Mouse (Mus musculus) testis, postnatal 10 days (tissue): ENCODE measurements around the gene Tymp.

ENCODE experiments used
- DNase-seq: peaks from one replicate; pipeline ENCODE4 v3.0.0; 2021; ENCODE audit warnings: low spot score

Tymp gene

DNA sequence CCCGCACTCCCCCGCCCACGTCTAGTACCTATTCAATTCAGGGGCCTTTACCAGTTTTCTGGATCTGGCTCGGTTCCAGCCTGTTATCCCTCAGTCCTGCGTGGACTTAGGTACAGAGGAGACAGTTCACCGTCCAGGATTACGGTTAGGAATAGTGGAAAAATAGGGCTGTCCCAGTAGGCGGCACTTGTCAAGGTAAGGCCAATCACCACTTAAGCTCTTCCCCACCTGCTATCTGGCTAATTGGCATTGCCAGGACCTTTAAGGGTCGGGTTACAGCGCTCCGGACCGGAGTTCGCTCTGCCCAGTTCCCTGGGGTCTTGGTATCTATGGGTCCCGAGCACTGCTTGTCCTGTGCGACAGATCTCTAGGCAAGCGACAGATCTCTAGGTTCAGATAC is at the start of gene Tymp:
Tymp (minus strand) TSS at position 83 of the 400 bp plus-strand sequence.
- DNase-seq = peak; percentile 48

DNA sequence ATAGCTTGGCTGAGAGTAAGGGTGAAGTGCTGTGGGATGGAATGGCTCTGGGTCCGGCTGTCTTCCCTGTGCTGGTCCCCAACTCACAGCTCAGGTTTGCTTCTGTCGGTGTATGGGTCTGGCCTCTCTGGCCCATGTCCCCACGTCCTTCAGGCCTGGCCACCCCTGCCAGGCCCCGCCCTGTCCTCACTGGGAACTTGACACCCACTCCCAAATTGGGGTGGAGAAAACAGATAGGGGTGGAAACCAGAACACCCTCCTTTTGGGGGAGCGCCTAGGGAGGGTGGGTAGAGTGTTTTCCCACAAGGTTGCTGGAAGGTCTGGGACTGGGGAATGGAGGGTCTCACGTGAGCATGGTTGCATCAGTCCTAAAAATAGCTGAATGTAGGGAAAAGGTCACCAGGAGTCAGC is 48.9 kb upstream of the Tymp start, which contains the start of gene Cpt1b:
Cpt1b (minus strand) TSS at position 153 of the 411 bp plus-strand sequence.
- DNase-seq = peak; percentile 46

DNA sequence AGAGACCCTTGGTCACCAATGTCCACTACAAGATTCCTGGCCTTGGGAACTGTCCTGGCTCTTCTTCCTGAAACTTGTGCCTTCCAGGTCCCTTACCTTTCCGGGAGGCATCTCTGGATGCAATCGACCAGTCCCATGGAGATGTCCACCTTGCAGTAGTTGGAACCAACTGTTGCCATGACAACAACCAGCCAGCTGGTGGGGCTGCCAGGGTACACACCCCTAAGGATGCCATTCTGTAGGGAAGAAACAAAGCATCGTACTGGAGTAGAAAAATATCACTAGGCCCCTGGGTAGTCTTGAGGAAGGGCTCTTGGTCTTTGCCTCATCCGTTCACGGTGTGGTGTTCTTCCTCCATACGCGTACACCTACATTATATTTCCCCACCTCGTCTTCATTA is 47.8 kb upstream of the Tymp start:
- peak; percentile 22 for DNase-seq

DNA sequence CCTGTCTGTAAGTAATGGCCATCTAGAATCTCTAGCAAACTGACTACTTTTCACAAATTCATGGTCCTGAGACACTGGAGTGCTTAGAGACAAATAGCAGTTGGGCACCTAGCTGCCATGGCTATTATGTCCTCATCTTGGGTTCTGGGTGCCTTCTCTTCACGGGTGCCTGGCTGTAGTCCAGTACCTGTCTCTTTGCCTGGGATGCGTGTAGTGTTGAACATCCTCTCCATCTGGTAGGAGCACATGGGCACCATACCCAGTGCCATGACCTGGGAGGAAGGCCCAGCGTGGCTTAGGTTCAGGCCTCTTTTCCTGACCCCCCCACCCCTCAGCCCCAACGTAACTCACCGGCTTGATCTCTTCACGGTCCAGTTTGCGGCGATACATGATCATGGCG is 45.1 kb upstream of the Tymp start:
- DNase-seq = no peak

DNA sequence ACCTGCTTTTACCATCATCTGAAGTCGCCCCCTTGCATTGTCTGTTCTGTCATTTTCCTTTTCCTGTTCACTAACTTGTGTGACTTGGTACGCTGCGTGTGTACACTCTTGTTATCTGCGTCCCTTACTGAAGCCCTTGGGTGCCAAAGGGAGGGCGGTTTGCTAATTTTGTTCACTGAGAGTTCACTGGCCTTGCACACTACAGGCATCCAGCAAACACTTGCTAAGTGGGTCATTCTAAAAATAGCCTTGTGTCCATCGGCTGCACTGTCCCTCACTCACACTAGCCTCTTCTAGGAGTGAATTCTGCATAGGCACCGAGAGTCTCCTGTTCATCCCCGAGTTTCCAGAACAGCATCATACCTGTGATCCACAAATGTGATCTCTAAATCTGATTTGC is 38.4 kb upstream of the Tymp start:
- DNase-seq = no peak

DNA sequence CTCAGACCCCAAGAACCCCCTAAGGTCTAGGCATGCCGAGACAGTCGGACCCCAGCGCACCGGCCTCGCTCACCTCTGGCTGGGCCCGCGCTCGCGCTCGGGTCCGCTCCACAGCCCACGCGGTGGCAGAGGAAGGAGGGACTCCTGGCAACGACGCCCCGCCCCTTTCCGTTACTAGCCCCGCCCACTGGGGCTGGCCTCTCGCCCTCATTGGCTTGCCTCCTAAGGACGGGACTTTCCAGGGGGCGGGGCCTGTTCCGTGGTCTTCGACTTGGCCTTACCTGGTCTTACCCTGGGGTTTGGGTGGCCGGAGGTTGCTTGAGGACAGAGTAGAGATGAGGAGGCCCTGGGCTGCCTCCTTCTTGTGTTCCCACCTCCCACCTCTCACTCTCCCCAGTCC is 33.3 kb upstream of the Tymp start, which contains the start of gene Syce3:
Syce3 (minus strand) TSS at position 386 of the 400 bp plus-strand sequence.
- DNase-seq = peak; percentile 86

DNA sequence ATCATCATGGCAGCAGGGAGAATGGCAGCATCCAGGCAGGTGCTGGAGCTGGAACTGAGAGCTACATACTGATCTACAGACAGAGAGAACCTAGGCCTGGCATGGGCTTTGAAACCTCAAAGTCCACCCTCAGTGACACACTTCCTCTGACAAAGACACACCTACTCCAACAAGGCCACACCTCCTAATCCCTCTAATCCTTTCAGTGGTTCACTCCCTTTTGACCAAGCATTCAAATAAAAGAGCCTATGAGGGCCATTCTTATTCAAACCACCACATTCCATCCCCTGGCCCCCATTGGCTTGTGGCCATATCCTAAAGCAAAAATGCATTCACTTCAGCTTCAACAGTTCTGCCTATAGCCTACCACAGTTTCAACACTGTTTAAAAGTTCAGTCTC is 29.9 kb upstream of the Tymp start:
- DNase-seq = no peak

DNA sequence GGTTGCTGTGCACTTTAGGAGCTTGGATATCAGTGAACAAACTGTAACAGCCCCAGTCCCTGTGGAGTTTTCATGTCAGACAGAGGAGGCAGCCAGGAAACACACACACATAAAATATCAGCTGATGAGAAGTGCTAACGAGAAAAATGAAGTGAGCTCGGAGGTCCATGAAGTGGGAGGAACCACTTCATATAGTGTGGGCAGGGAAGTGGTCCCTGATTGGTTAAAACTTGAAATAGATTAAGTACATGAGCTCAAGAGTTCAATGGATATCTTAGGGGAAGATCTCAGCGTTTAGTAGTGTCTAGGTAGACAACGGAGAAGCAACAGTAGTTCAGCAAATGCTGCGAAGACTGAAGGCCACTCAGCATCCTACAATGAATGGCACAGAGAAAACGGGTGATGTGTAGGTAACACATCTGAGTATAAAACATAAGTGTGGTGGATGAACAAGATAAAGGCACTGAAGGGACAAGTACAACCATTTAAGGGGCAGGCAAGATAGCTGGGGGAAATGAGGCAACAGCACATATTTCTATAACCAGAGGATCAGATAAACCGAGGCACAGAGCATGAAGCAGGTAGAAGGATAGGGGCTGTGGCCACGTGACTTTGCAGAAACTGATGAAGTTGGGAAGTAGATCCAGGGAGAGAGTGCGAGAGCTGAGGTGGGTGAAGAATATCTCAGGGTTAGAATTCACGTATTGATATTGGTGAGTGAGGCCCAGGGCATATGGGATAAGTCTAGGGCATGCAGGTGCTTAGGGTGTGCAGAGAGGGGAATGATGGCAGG is 28.2 kb upstream of the Tymp start:
- DNase-seq = no peak

DNA sequence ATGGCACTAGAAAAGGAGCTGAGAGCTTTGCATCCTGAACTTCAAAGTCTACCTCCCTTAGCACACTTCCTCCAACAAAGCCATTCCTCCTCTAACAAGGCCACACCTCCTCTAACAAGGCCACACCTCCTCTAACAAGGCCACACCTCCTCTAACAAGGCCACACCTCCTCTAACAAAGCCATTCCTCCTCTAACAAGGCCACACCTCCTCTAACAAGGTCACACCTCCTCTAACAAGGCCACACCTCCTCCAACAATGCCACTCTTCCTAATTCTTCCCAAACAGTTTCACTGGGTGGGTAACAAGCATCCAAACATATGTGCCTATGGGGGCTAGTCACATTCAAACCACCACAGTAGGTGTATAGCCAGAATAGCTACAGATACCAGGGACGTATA is 25.6 kb upstream of the Tymp start:
- DNase-seq = no peak

DNA sequence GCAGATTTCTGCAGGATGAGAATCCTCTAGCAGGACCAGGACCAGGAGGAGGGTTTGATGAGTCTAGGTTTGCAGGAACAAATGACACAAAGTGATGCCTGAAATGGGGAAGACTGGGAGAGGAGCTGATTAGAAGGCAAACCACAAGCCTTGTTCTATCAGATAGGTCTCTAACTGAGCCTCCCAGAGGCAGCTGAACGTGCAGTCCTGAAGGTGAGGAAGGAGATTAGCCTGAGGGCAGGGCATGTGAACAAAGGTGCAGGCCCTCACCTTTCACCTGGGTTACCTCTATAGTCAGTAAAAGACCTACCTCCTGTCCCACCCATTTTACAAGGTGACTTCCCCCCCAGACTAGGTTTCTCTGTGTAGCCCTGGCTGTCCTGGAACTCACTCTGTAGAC is 22.9 kb upstream of the Tymp start:
- DNase-seq = no peak

DNA sequence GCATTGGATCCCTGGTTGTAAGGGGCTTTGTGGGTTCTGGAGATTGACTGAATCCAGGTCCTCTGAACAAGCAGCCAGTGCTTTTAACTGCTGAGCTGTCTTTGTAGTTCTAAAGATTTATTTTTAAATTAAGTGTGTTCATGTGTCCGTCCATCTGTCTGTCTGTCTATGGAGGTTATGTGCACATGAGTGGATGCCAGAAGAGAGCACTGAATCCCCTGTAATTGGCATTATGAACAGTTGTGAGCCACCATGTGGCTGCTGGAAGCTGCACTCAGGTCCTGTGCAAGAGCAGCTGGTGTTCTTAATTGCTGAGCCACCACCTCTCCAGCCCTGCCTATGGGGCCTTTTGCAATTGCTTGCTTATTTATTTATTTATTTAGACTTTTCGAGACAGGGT is 21.3 kb upstream of the Tymp start:
- DNase-seq = no peak

DNA sequence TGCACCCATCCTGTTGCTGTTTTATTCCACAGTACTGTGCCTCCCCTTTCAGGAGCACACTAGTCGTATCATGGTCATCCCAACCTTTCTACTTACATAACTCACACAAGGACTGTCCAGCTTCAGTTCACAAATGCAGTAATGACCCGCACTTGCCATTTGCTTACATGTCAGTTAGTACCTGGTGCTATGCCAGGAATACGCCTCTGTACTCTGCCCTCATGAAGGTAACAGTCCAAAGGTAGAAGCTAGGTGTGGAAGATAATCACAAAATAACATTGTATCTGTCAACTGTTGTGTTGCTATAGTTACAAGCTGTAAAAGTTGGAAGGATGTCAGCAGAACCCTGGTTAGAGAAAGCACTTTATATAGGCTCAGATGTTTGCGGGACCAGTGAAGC is 20.0 kb upstream of the Tymp start:
- DNase-seq = no peak

DNA sequence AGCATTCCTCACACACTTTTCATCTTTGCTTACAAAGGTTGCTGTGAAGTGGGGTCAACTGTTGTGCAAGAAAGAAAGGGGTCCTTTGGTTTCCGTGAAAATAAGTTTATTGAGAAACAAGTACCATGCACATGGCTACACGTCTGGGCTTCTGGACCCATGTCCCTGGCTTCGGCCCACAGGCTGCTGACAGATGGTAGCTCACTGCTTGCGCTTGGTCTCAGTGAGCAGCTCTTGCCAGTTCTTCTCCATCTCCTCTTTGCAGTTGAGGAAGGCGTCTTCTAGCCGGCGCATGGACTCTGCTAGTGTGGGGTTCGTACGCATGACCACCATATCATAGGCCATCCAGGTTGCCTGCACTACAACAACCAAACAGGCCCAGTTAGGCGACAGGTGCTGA is 13.2 kb upstream of the Tymp start:
- no peak for DNase-seq

DNA sequence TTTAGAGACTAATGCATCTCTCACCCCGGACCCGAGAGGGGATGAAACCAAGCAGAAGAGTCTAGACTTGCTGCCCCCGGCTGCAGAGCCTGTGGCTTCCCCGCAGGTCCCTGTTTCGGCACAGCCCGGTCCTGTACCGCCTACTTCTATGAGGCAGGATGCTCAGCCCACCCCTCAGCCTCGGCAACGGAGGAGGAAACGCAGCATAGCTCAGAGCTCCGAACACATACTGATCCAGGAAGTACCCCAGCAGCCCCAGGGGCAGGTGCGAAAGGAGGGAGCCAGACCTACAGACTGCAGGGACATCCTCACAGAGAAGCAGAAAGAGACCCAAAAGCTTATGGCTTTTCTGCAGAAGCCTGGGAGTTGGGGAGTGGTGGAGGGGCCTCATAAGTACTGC is 10.3 kb upstream of the Tymp start:
- DNase-seq = no peak

DNA sequence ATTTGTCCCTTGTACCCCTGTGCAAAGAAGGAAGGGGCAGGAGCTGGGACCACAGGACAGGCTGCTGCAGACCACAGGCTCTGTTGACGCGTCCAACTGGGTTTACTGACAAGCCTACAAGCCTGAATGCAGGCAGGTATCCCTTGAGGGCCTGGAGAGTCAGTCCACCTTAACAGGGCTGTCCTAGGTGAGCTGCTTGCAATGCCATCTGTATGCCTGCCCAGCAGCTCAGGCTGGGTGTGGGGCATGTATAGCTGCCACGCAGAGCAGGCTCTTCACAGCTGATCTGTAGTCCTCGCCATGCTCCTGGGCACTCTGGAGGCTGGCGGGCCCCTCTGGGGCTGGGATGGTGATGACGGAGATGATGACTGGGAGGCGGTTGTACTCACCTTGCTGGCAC is 7.8 kb upstream of the Tymp start, which contains the start of gene Klhdc7b:
Klhdc7b (plus strand) TSS at position 301 of the 400 bp plus-strand sequence.
- DNase-seq = no peak

DNA sequence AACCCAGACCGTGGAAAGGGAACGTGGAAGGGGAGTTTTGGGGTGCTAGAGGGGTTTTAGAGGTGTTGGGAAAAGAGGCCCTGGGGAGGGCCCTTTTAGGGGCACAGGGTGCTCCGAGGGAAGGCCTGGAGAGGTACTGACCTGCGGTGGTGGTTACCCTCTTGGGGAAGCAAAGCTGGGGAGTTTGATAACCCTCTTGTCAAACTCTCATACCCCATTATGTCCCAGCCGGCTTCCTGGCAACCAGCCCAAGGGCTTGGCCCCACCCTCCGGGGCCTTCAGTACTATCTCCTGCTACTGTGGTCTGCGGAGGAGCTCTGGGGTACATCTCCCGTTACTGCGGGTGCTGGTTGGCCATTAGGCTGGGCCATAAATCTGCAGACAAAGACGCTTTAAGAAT is 2.6 kb upstream of the Tymp start:
- peak; percentile 68 for DNase-seq

DNA sequence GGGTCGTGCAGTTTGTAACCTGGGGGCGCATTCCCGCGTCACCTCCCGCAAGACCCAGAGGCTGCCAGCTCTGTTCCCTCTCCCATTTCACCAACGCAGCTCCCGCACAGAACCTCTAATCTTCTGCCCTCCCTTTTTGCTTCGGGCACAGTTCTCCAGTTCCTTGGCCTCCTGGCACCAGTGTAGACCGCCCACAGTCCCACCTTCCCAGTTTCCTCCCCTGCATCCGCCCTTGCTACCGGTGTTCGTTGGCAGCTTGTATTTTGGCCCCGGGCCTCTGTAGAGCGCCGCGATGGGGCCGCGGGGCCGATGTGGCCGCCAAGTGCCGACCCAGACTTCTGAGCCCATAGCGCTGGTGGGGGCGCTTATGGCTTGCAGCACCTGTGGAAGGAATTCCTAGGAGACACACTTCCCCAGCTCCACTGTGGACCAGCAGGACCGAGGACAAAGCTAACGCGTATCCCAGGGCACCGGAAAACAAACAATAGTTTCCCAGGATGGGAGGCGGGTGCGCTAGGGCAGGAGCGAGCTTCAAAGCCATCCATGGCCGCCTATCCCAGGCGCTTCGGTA is 2.1 kb upstream of the Tymp start, which contains the start of gene Odf3b:
Odf3b (minus strand) TSS at position 452 of the 571 bp plus-strand sequence.
- DNase-seq = peak; percentile 50

DNA sequence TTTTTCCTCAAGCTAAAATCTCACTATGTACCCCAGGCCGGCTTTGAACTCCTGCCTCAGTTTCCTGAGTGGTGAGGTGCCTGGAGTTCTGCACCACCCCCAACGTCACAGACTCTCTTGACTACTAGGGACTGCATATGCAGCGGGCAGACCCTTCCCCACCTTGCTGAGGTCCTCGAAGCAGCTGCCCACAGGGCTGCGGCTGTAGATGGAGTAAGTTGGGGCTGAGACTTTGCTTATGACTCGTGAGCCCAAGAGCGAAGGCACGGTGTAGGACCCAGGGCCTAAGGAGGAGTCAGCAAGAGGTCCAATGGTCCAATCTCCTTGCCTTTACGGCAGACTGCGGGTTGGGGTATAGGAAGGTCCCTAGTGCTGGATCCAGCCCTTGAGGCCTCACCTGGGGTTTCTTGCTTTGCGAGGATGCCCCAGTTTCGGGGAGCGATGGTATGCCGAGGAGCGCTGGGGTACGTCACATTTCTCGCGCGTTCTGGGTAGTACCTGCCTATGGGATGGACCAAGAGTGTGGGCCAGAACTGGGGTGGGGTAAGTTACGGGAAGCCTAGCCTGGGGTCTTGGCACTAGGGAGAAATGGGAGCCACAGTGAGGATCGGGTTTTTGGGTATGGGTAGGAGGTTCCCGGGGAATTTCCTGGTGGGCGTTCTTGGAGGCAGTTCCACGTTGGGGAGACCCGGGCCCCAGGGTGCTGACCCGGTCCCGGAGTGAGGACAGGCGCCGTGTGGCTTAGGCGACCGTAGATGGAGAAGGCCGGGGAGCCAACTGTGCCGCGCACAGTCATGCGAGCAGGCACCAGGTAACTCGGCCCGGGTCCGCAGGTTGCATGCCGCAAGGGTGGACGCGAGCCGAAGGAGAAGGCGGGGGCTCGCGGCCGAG is 1.3 kb upstream of the Tymp start:
- no peak for DNase-seq

DNA sequence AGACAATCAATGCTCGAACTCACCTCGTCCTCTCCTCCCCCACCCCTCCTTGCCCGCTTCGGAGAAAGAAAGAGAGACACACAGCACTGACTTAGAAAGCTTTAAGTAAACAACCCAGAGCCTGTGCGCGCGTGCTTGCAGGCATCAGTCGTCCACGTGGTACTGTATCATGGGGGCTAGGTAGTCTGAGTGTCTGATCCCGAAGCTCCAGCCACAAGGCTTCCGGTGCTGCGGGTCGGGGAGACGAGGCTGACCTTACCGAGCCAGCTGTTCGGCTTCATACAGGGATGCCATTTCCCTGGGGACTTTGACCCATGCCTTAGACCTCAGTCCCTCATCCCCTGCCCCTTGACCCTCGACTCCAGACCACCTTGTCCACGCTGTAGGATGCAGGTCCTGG is 523 bp upstream of the Tymp start:
- DNase-seq = no peak

DNA sequence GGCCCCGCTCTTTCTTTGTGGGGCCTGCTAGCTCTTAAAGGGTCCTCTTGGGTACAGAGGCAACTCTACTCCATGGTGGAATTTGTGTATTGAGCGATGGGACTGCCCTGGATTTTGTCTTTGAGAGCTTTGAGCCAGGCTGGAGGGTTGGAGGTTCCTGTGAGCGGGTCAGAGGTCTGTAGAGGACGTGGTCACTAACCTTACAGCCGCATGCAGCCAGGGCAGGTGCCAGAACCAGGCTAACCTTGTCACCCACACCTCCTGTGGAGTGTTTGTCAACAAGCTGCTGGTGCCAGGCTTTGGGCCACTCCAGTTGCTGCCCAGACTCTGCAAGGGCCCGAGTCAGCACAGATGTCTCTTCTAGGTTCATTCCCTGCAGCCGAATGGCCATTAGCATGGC is 799 bp downstream of the Tymp start:
- no peak for DNase-seq

DNA sequence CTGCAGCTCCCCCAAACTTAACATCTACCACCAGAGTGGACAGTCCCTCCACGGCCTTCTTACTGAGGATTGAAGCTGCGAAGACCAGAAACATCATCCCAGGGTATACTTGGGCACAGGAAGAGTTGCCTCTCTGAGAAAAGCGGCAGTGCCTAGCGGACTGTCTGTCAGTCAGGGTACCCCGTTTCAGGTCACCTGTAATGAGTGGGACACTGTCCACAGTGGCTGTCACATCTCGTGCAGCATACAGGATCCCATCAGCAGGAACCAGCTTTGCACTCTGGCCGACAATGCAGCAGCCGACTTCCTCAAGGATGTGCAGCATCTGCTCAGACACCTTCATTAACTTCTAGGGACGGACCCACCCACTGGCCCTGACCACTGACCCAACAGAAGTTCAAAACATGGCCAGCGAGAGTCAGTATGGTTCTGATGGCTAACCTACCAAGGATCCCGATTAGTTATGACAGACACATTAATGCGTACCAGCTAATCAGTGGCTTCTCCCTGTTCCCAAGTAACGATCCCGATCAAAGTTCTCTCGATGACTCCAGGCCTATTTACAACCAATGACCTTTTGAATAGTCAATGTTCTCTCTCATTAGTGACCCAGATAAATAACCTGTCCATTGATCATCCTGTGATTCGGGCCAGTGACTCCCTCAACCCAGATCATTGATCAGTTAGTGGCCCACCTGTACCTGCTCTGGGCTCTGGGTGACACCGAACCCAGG is 1.9 kb downstream of the Tymp start:
- DNase-seq = no peak

DNA sequence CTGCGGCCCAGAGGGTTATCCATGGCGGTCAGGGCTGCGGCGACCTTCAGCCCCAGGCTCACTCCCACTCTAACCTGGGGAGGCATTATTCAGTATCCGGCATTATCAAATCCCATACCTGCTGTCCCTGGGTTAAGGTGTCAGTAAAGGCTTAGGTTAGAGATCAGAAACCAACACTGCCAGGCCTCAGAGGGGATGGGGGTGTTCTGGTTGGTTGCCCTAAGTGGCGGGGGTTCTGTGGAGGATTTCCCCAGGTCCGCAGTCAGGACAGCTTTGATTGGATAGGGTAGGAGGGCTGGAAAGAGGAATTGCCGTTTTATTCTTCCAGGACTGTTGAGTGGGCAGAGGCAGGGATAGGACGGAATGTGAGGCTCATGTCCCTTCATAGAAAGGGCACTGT is 2.5 kb downstream of the Tymp start:
- DNase-seq = no peak
